Mouse (Mus musculus): ENCODE results near the gene Zbtb7a. TPM values are rescaled to one million over a fixed set of nuclear protein-coding genes. Genes with fewer than 3 reads are reported as not detected.
"Not testable (repeated sequence)": the region's sequence is repeated elsewhere in the genome, so short reads cannot be mapped to it uniquely, and the experiment has no call there.

The Zbtb7a gene
- polyA plus RNA-seq, 1 experiment from 2014 or later: 19.5 TPM

GRCm38 (mm10) chr10:81174617-81175344, 39.8 kb downstream of the Zbtb7a start:
- H3K27me3 ChIP-seq (replicated peaks): no peaks in the 10 kb centered on the region
- peak overlapping the region; percentile 38 for H3K4me3 ChIP-seq
- H3K27ac ChIP-seq (replicated peaks): peak overlapping the region; percentile 93
- peaks cover 27% of the 10 kb centered on the region for H3K36me3 ChIP-seq
- 2% methylated on average over 29 of the region's 29 CpGs for WGBS
- peak overlapping the region; percentile 66 for H3K9ac ChIP-seq
- no peak for ATAC-seq (ENCODE audit: extremely low read depth, insufficient number of reproducible peaks, low FRiP score, low TSS enrichment)
- H3K9me3 ChIP-seq: no peaks in the 10 kb centered on the region
- peak overlapping the region; percentile 67 for H3K4me2 ChIP-seq
- peaks cover 52% of the 10 kb centered on the region for H3K4me1 ChIP-seq

DNA sequence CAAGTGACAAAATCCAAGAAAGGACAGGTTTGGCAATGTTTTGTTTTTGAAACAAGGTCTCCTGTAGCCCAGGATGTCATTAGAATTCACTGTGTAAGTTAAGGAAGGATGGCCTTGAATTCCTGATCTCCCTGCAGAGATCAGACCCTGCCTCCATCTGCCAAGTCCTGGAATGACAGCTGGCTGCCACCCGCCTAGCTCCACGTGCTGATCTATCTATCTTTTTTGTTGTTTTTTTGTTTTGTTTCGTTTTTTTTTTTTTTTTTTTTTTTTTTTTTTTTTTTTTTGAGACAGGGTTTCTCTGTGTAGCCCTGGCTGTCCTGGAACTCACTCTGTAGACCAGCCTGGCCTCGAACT, 40.3 kb downstream of the Zbtb7a start:
- ATAC-seq (ENCODE audit: extremely low read depth, insufficient number of reproducible peaks, low FRiP score, low TSS enrichment); H3K27me3 ChIP-seq (replicated peaks); H3K9me3 ChIP-seq: not testable (repeated sequence)
- Histone ChIP-seq H3K4me1 (peaks cover 58% of the 10 kb centered on the region), H3K27ac (replicated peaks) (peak overlapping the region; percentile 93), H3K4me3 (peak overlapping the region; percentile 95), H3K9ac (peak overlapping the region; percentile 25; the same call in 1 of the 2 replicates), H3K36me3 (peaks cover 32% of the 10 kb centered on the region), H3K4me2 (peak overlapping the region; percentile 98)
- WGBS: 6% methylated on average over 4 of the region's 4 CpGs

DNA sequence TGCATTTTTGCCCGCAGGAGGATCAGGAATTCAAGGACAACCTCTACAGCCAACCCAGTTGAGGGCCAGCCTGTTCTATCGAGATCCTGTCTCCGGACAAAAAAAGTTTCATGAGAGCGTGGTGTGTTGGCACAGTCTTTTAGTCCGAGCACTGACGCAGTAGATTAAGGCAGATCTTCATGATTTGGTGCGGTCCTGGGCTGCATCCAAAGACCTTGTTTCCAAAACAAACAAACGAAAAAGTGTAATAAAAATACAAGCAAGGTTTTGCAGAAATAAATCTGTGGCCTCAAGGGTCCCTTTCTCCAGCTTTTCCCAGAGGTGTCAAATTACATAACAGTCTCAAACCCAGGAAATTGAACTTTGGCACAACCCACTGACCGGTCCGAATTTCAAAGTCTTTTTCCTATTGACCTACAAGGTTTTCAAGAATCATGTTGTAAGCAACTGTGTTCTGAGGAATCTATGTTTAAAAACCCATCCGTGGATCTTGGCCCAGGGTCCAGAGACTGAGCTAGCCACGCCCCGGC, 41.0 kb downstream of the Zbtb7a start:
- Histone ChIP-seq H3K27ac (replicated peaks) (peak overlapping the region; percentile 93), H3K9ac (peak overlapping the region; percentile 57), H3K4me3 (peak overlapping the region; percentile 95), H3K36me3 (peaks cover 39% of the 10 kb centered on the region), H3K4me1 (peaks cover 63% of the 10 kb centered on the region), H3K9me3 (no peaks in the 10 kb centered on the region), H3K4me2 (peak overlapping the region; percentile 98), H3K27me3 (replicated peaks) (no peaks in the 10 kb centered on the region)
- ATAC-seq (ENCODE audit: extremely low read depth, insufficient number of reproducible peaks, low FRiP score, low TSS enrichment): peak; percentile 6; the same call in 1 of the 2 replicates
- 4% methylated on average over 13 of the region's 13 CpGs for WGBS

GRCm38 (mm10) chr10:81176466-81177271, 41.6 kb downstream of the Zbtb7a start, which contains the start of gene Eef2:
Gene Eef2 (plus strand): TSS chr10:81176631.
- peak within 1 kb of the TSS; percentile 98 for H3K4me2 ChIP-seq
- ATAC-seq (ENCODE audit: extremely low read depth, insufficient number of reproducible peaks, low FRiP score, low TSS enrichment): peak; percentile 83

DNA sequence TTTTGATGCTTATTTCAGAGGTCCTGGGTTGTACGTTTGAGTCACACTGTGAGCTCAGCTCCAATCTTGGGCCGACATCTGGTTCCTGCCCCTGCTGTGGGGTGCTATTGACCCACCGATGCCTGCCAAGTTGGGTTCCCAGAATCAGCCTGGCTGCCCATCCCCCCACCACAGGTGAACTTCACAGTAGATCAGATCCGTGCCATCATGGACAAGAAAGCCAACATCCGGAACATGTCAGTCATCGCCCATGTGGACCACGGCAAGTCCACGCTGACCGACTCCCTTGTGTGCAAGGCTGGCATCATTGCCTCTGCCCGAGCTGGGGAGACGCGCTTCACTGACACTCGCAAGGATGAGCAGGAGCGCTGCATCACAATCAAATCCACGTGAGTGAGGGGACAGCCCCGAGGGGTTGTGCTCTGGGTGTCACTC, 42.5 kb downstream of the Zbtb7a start:
- peak overlapping the region; percentile 93 for H3K27ac ChIP-seq (replicated peaks)
- H3K4me3 ChIP-seq: peak overlapping the region; percentile 95
- H3K36me3 ChIP-seq: peaks cover 54% of the 10 kb centered on the region
- H3K4me2 ChIP-seq: peak overlapping the region; percentile 98
- 6% methylated on average over 16 of the region's 16 CpGs for WGBS
- no peaks in the 10 kb centered on the region for H3K9me3 ChIP-seq
- H3K9ac ChIP-seq: peak overlapping the region; percentile 99
- ATAC-seq (ENCODE audit: extremely low read depth, insufficient number of reproducible peaks, low FRiP score, low TSS enrichment): no peak
- peaks cover 78% of the 10 kb centered on the region for H3K4me1 ChIP-seq
- no peaks in the 10 kb centered on the region for H3K27me3 ChIP-seq (replicated peaks)

More at GRCm38 (mm10) chr10:81176466-81177271, 41.6 kb downstream of the Zbtb7a start, which contains the start of gene Eef2:
- H3K27ac ChIP-seq (replicated peaks): peak within 1 kb of the TSS; percentile 93
- under 1% methylated on average over 77 of the region's 77 CpGs for WGBS
- H3K36me3 ChIP-seq: peaks cover 46% of the 10 kb centered on the region
- peaks cover 69% of the 10 kb centered on the region for H3K4me1 ChIP-seq
- H3K9ac ChIP-seq: peak within 1 kb of the TSS; percentile 99
- no peaks in the 10 kb centered on the region for H3K27me3 ChIP-seq (replicated peaks)
- peak within 1 kb of the TSS; percentile 95 for H3K4me3 ChIP-seq
- no peaks in the 10 kb centered on the region for H3K9me3 ChIP-seq

- peak overlapping the region; percentile 93 for H3K27ac ChIP-seq (replicated peaks)
- peak overlapping the region; percentile 99 for H3K9ac ChIP-seq
- no peaks in the 10 kb centered on the region for H3K27me3 ChIP-seq (replicated peaks)
- peaks cover 77% of the 10 kb centered on the region for H3K4me1 ChIP-seq
- peak overlapping the region; percentile 95 for H3K4me3 ChIP-seq
- H3K4me2 ChIP-seq: peak overlapping the region; percentile 98
- 54% methylated on average over 14 of the region's 14 CpGs for WGBS
- H3K9me3 ChIP-seq: no peaks in the 10 kb centered on the region
- ATAC-seq (ENCODE audit: extremely low read depth, insufficient number of reproducible peaks, low FRiP score, low TSS enrichment): no peak
- peaks cover 55% of the 10 kb centered on the region for H3K36me3 ChIP-seq
Observed at GRCm38 (mm10) chr10:81177958-81178712, 43.1 kb downstream of the Zbtb7a start.

GRCm38 (mm10) chr10:81178927-81179326, 43.9 kb downstream of the Zbtb7a start:
- Histone ChIP-seq H3K4me1 (peaks cover 75% of the 10 kb centered on the region), H3K27ac (replicated peaks) (no peak overlapping the region; the same call in 1 of the 2 replicates), H3K4me3 (peak overlapping the region; percentile 95; the same call in 1 of the 2 replicates), H3K4me2 (no peak overlapping the region), H3K9me3 (no peaks in the 10 kb centered on the region), H3K36me3 (peaks cover 56% of the 10 kb centered on the region), H3K9ac (no peak overlapping the region; the same call in 1 of the 2 replicates), H3K27me3 (replicated peaks) (no peaks in the 10 kb centered on the region)
- no peak for ATAC-seq (ENCODE audit: extremely low read depth, insufficient number of reproducible peaks, low FRiP score, low TSS enrichment)
- WGBS: 95% methylated on average over 11 of the region's 11 CpGs

GRCm38 (mm10) chr10:81179451-81180342, 44.7 kb downstream of the Zbtb7a start:
- ATAC-seq (ENCODE audit: extremely low read depth, insufficient number of reproducible peaks, low FRiP score, low TSS enrichment): no peak
- H3K36me3 ChIP-seq: peaks cover 64% of the 10 kb centered on the region
- H3K4me2 ChIP-seq: no peak overlapping the region
- peak overlapping the region; percentile 60; the same call in 1 of the 2 replicates for H3K27ac ChIP-seq (replicated peaks)
- H3K4me1 ChIP-seq: peaks cover 75% of the 10 kb centered on the region
- H3K9ac ChIP-seq: peak overlapping the region; percentile 37
- H3K4me3 ChIP-seq: no peak overlapping the region
- WGBS: 89% methylated on average over 32 of the region's 32 CpGs
- H3K27me3 ChIP-seq (replicated peaks): no peaks in the 10 kb centered on the region
- H3K9me3 ChIP-seq: no peaks in the 10 kb centered on the region

- H3K9me3 ChIP-seq: no peaks in the 10 kb centered on the region
- 89% methylated on average over 13 of the region's 13 CpGs for WGBS
- H3K36me3 ChIP-seq: peaks cover 75% of the 10 kb centered on the region
- peak overlapping the region; percentile 54; the same call in 1 of the 2 replicates for H3K9ac ChIP-seq
- no peaks in the 10 kb centered on the region for H3K27me3 ChIP-seq (replicated peaks)
- no peak overlapping the region for H3K4me2 ChIP-seq
- H3K4me3 ChIP-seq: no peak overlapping the region
- H3K27ac ChIP-seq (replicated peaks): peak overlapping the region; percentile 60; the same call in 1 of the 2 replicates
- no peak for ATAC-seq (ENCODE audit: extremely low read depth, insufficient number of reproducible peaks, low FRiP score, low TSS enrichment)
- H3K4me1 ChIP-seq: peaks cover 74% of the 10 kb centered on the region
Observed at GRCm38 (mm10) chr10:81180946-81181345, 45.9 kb downstream of the Zbtb7a start.

DNA sequence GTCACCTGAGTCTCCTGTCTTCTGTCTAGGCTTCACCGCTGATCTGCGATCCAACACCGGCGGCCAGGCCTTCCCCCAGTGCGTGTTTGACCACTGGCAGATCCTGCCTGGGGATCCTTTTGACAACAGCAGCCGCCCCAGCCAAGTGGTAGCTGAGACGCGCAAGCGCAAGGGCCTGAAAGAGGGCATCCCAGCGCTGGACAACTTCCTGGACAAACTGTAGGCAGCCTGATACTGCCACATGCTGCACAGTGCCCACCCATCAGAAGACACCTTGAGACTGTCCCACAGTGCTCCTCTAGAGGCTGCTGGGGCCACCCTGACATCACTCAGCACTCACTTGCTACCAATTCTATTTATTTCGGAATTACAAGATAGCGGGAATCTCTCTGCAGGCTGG, 46.8 kb downstream of the Zbtb7a start:
- not testable (repeated sequence) for ATAC-seq (ENCODE audit: extremely low read depth, insufficient number of reproducible peaks, low FRiP score, low TSS enrichment); H3K9me3 ChIP-seq; H3K4me3 ChIP-seq; H3K27me3 ChIP-seq (replicated peaks); H3K4me2 ChIP-seq
- 67% methylated on average over 12 of the region's 12 CpGs for WGBS
- Histone ChIP-seq H3K4me1 (peaks cover 73% of the 10 kb centered on the region), H3K36me3 (peaks cover 82% of the 10 kb centered on the region), H3K27ac (replicated peaks) (peak overlapping the region; percentile 60), H3K9ac (0 out of 2 replicates have a peak overlapping the region, but pooled peaks have one; percentile 24)

All from heart, embryonic 13.5 days (tissue).